Mouse (Mus musculus) B cell, adult (primary cell): ENCODE measurements around the gene AC129217.1. TPM values are rescaled to one million over a fixed set of nuclear protein-coding genes. Genes with fewer than 3 reads are reported as not detected.

ENCODE experiments used
- total RNA-seq: library from RNA; stranded (reverse); gene quantifications from 4 replicates; pipeline ENCODE4 v1.2.4, GENCODE M21; 2023; ENCODE audit not compliant: inconsistent age

The AC129217.1 gene
- total RNA-seq = 9.1 to 16.6 TPM (median 9.7 TPM) in 4 replicates

GRCm38 (mm10) chr19:8829660-8830059 lies at the start of gene AC129217.1:
Gene AC129217.1, plus strand, starts transcription at chr19:8829773.

GRCm38 (mm10) chr19:8786008-8786781 lies 43.4 kb upstream of the AC129217.1 start, which contains the start of gene Taf6l:
Gene Taf6l, minus strand, starts transcription at chr19:8786417.

GRCm38 (mm10) chr19:8798264-8798946 lies 31.2 kb upstream of the AC129217.1 start, which contains the start of gene Polr2g:
Gene Polr2g, minus strand, starts transcription at chr19:8798577.

GRCm38 (mm10) chr19:8802130-8802821 lies 27.3 kb upstream of the AC129217.1 start, which contains the start of gene Zbtb3:
Gene Zbtb3, plus strand, starts transcription at chr19:8802555.

GRCm38 (mm10) chr19:8818801-8819595 lies 10.6 kb upstream of the AC129217.1 start, which contains the start of gene Ttc9c:
Gene Ttc9c, minus strand, starts transcription at chr19:8819333.

GRCm38 (mm10) chr19:8819596-8820423 lies 9.8 kb upstream of the AC129217.1 start, which contains the start of gene Hnrnpul2:
Gene Hnrnpul2, plus strand, starts transcription at chr19:8820010.

GRCm38 (mm10) chr19:8837251-8837791 lies 7.7 kb downstream of the AC129217.1 start, which contains the start of gene Bscl2:
Gene Bscl2, plus strand, starts transcription at chr19:8837467.

GRCm38 (mm10) chr19:8839103-8839907 lies 9.7 kb downstream of the AC129217.1 start, which contains the start of gene Gng3:
Gene Gng3, minus strand, starts transcription at chr19:8839194.

GRCm38 (mm10) chr19:8850402-8850901 lies 20.9 kb downstream of the AC129217.1 start, which contains the start of gene Lrrn4cl:
Gene Lrrn4cl, plus strand, starts transcription at chr19:8850768.

GRCm38 (mm10) chr19:8871267-8872186 lies 42.0 kb downstream of the AC129217.1 start, which contains the start of gene Ubxn1:
Gene Ubxn1, plus strand, starts transcription at chr19:8871496.

GRCm38 (mm10) chr19:8880311-8881033 lies 50.9 kb downstream of the AC129217.1 start, which contains the start of gene Uqcc3:
Gene Uqcc3, minus strand, starts transcription at chr19:8880923.

GRCm38 (mm10) chr19:8883616-8884015 lies 54.0 kb downstream of the AC129217.1 start, which contains the start of the genes Lbhd1 and Gm49403:
Gene Lbhd1, plus strand, starts transcription at chr19:8883732.
Gene Gm49403, plus strand, starts transcription at chr19:8883930.

GRCm38 (mm10) chr19:8888511-8889385 lies 59.2 kb downstream of the AC129217.1 start, which contains the start of the genes 1810009A15Rik and Gm49416:
Gene 1810009A15Rik, plus strand, starts transcription at chr19:8888853.
Gene Gm49416, plus strand, starts transcription at chr19:8888926.

